Mouse (Mus musculus): ENCODE results near the gene Nme1. TPM values are rescaled to one million over a fixed set of nuclear protein-coding genes. Genes with fewer than 3 reads are reported as not detected.

Nme1 gene
- polyA plus RNA-seq, 1 experiment from 2014 or later = 315 TPM

GRCm38 (mm10) chr11:93994531-93994930 is 26.2 kb upstream of the Nme1 start:
- peak overlapping the region; percentile 88 for H3K9ac ChIP-seq (ENCODE audit: low read depth, low read length)
- no peak for DNase-seq (ENCODE audit: low spot score)
- H3K9me3 ChIP-seq (ENCODE audit: control insufficient read depth, low read length) = no peaks in the 10 kb centered on the region
- peak overlapping the region; percentile 96 for H3K4me3 ChIP-seq (ENCODE audit: low read depth, low read length)
- WGBS = 66% methylated on average over 5 of the region's 5 CpGs
- peak overlapping the region; percentile 99; the same call in 1 of the 2 replicates for H3K27ac ChIP-seq (ENCODE audit: low read depth, low read length)
- no peaks in the 10 kb centered on the region for H3K27me3 ChIP-seq (replicated peaks; ENCODE audit: control insufficient read depth, insufficient read depth, low read length)
- peak overlapping the region; percentile 88 for H3K4me2 ChIP-seq
- ATAC-seq (replicated peaks; ENCODE audit: low FRiP score) = no peak
- H3K4me1 ChIP-seq (replicated peaks; ENCODE audit: control insufficient read depth, insufficient read depth, low read length) = peaks cover 12% of the 10 kb centered on the region
- no peaks in the 10 kb centered on the region for H3K36me3 ChIP-seq (ENCODE audit: control insufficient read depth, insufficient read depth, low read length)

GRCm38 (mm10) chr11:93988328-93989062 is 20.2 kb upstream of the Nme1 start:
- H3K27me3 ChIP-seq (replicated peaks; ENCODE audit: control insufficient read depth, insufficient read depth, low read length) = no peaks in the 10 kb centered on the region
- H3K9ac ChIP-seq (ENCODE audit: low read depth, low read length) = no peak overlapping the region
- H3K9me3 ChIP-seq (ENCODE audit: control insufficient read depth, low read length) = no peaks in the 10 kb centered on the region
- H3K36me3 ChIP-seq (ENCODE audit: control insufficient read depth, insufficient read depth, low read length) = no peaks in the 10 kb centered on the region
- DNase-seq (ENCODE audit: low spot score) (no peak), ATAC-seq (replicated peaks; ENCODE audit: low FRiP score) (no peak)
- no peak overlapping the region for H3K4me3 ChIP-seq (ENCODE audit: low read depth, low read length)
- H3K27ac ChIP-seq (ENCODE audit: low read depth, low read length) = peak overlapping the region; percentile 23
- WGBS = 63% methylated on average over 12 of the region's 12 CpGs
- peaks cover 14% of the 10 kb centered on the region; the same call in 1 of the 2 replicates for H3K4me1 ChIP-seq (replicated peaks; ENCODE audit: control insufficient read depth, insufficient read depth, low read length)
- peak overlapping the region; percentile 16; the same call in 1 of the 2 replicates for H3K4me2 ChIP-seq

GRCm38 (mm10) chr11:93987625-93988327 is 19.5 kb upstream of the Nme1 start:
- ATAC-seq (replicated peaks; ENCODE audit: low FRiP score) = no peak
- 46% methylated on average over 8 of the region's 8 CpGs for WGBS

GRCm38 (mm10) chr11:93987026-93987425 is 18.7 kb upstream of the Nme1 start:
- DNase-seq (ENCODE audit: low spot score) (no peak), ATAC-seq (replicated peaks; ENCODE audit: low FRiP score) (no peak)
- Histone ChIP-seq H3K9me3 (ENCODE audit: control insufficient read depth, low read length) (no peaks in the 10 kb centered on the region), H3K27me3 (replicated peaks; ENCODE audit: control insufficient read depth, insufficient read depth, low read length) (no peaks in the 10 kb centered on the region), H3K4me2 (no peak overlapping the region), H3K9ac (ENCODE audit: low read depth, low read length) (no peak overlapping the region), H3K36me3 (ENCODE audit: control insufficient read depth, insufficient read depth, low read length) (no peaks in the 10 kb centered on the region), H3K27ac (ENCODE audit: low read depth, low read length) (no peak overlapping the region), H3K4me3 (ENCODE audit: low read depth, low read length) (no peak overlapping the region), H3K4me1 (replicated peaks; ENCODE audit: control insufficient read depth, insufficient read depth, low read length) (peaks cover 14% of the 10 kb centered on the region; the same call in 1 of the 2 replicates)
- WGBS = 79% methylated on average over 4 of the region's 4 CpGs

More at GRCm38 (mm10) chr11:93987625-93988327, 19.5 kb upstream of the Nme1 start:
- H3K27ac ChIP-seq (ENCODE audit: low read depth, low read length) = peak overlapping the region; percentile 23
- H3K4me3 ChIP-seq (ENCODE audit: low read depth, low read length) = no peak overlapping the region
- no peaks in the 10 kb centered on the region for H3K27me3 ChIP-seq (replicated peaks; ENCODE audit: control insufficient read depth, insufficient read depth, low read length)
- no peaks in the 10 kb centered on the region for H3K9me3 ChIP-seq (ENCODE audit: control insufficient read depth, low read length)
- H3K36me3 ChIP-seq (ENCODE audit: control insufficient read depth, insufficient read depth, low read length) = no peaks in the 10 kb centered on the region
- peaks cover 14% of the 10 kb centered on the region; the same call in 1 of the 2 replicates for H3K4me1 ChIP-seq (replicated peaks; ENCODE audit: control insufficient read depth, insufficient read depth, low read length)
- H3K9ac ChIP-seq (ENCODE audit: low read depth, low read length) = 0 out of 2 replicates have a peak overlapping the region, but pooled peaks have one; percentile 26
- peak overlapping the region; percentile 16; the same call in 1 of the 2 replicates for H3K4me2 ChIP-seq
- no peak for DNase-seq (ENCODE audit: low spot score)

GRCm38 (mm10) chr11:93986298-93986697 is 18.0 kb upstream of the Nme1 start:
- H3K4me3 ChIP-seq (ENCODE audit: low read depth, low read length) = no peak overlapping the region
- DNase-seq (ENCODE audit: low spot score) (no peak), ATAC-seq (replicated peaks; ENCODE audit: low FRiP score) (no peak)
- H3K4me2 ChIP-seq = no peak overlapping the region
- no peak overlapping the region for H3K27ac ChIP-seq (ENCODE audit: low read depth, low read length)
- no peaks in the 10 kb centered on the region for H3K27me3 ChIP-seq (replicated peaks; ENCODE audit: control insufficient read depth, insufficient read depth, low read length)
- H3K9ac ChIP-seq (ENCODE audit: low read depth, low read length) = no peak overlapping the region
- H3K4me1 ChIP-seq (replicated peaks; ENCODE audit: control insufficient read depth, insufficient read depth, low read length) = peaks cover 14% of the 10 kb centered on the region; the same call in 1 of the 2 replicates
- no peaks in the 10 kb centered on the region for H3K36me3 ChIP-seq (ENCODE audit: control insufficient read depth, insufficient read depth, low read length)
- no peaks in the 10 kb centered on the region for H3K9me3 ChIP-seq (ENCODE audit: control insufficient read depth, low read length)

- ATAC-seq (replicated peaks; ENCODE audit: low FRiP score) (no peak), DNase-seq (ENCODE audit: low spot score) (no peak)
- Histone ChIP-seq H3K27me3 (replicated peaks; ENCODE audit: control insufficient read depth, insufficient read depth, low read length) (no peaks in the 10 kb centered on the region), H3K9ac (ENCODE audit: low read depth, low read length) (no peak overlapping the region), H3K9me3 (ENCODE audit: control insufficient read depth, low read length) (no peaks in the 10 kb centered on the region), H3K4me1 (replicated peaks; ENCODE audit: control insufficient read depth, insufficient read depth, low read length) (peaks cover 14% of the 10 kb centered on the region; the same call in 1 of the 2 replicates), H3K27ac (ENCODE audit: low read depth, low read length) (no peak overlapping the region), H3K36me3 (ENCODE audit: control insufficient read depth, insufficient read depth, low read length) (no peaks in the 10 kb centered on the region), H3K4me3 (ENCODE audit: low read depth, low read length) (no peak overlapping the region), H3K4me2 (no peak overlapping the region)
- 77% methylated on average over 5 of the region's 5 CpGs for WGBS
Observed at GRCm38 (mm10) chr11:93985265-93985664, 16.9 kb upstream of the Nme1 start.

- Histone ChIP-seq H3K4me1 (replicated peaks; ENCODE audit: control insufficient read depth, insufficient read depth, low read length) (peaks cover 14% of the 10 kb centered on the region; the same call in 1 of the 2 replicates), H3K4me3 (ENCODE audit: low read depth, low read length) (no peak overlapping the region), H3K4me2 (no peak overlapping the region), H3K9ac (ENCODE audit: low read depth, low read length) (no peak overlapping the region), H3K27ac (ENCODE audit: low read depth, low read length) (no peak overlapping the region), H3K36me3 (ENCODE audit: control insufficient read depth, insufficient read depth, low read length) (no peaks in the 10 kb centered on the region), H3K9me3 (ENCODE audit: control insufficient read depth, low read length) (no peaks in the 10 kb centered on the region), H3K27me3 (replicated peaks; ENCODE audit: control insufficient read depth, insufficient read depth, low read length) (no peaks in the 10 kb centered on the region)
- no peak for ATAC-seq (replicated peaks; ENCODE audit: low FRiP score)
- 92% methylated on average over 3 of the region's 3 CpGs for WGBS
- DNase-seq (ENCODE audit: low spot score) = no peak
Observed at GRCm38 (mm10) chr11:93984619-93985018, 16.3 kb upstream of the Nme1 start.

- Histone ChIP-seq H3K27me3 (replicated peaks; ENCODE audit: control insufficient read depth, insufficient read depth, low read length) (no peaks in the 10 kb centered on the region), H3K4me2 (no peak overlapping the region), H3K4me3 (ENCODE audit: low read depth, low read length) (no peak overlapping the region), H3K36me3 (ENCODE audit: control insufficient read depth, insufficient read depth, low read length) (no peaks in the 10 kb centered on the region), H3K4me1 (replicated peaks; ENCODE audit: control insufficient read depth, insufficient read depth, low read length) (no peaks in the 10 kb centered on the region), H3K27ac (ENCODE audit: low read depth, low read length) (no peak overlapping the region), H3K9ac (ENCODE audit: low read depth, low read length) (no peak overlapping the region), H3K9me3 (ENCODE audit: control insufficient read depth, low read length) (no peaks in the 10 kb centered on the region)
- DNase-seq (ENCODE audit: low spot score) (no peak), ATAC-seq (replicated peaks; ENCODE audit: low FRiP score) (no peak)
- 56% methylated on average over 6 of the region's 6 CpGs for WGBS
Observed at GRCm38 (mm10) chr11:93979502-93980049, 11.3 kb upstream of the Nme1 start.
